Mouse (Mus musculus) midbrain, postnatal 0 days (tissue): Measurements from ENCODE around the gene 4930558K02Rik. TPM values are rescaled to one million over a fixed set of nuclear protein-coding genes. Genes with fewer than 3 reads are reported as not detected.

Source experiments
- ATAC-seq: fragments of 200-750 bp; cut with Nextera tagmentation; 2 replicates; pipeline ENCODE4 v1.8.0; 2017; ENCODE audit warnings: moderate number of reproducible peaks, mild to moderate bottlenecking, moderate TSS enrichment, moderate library complexity; ENCODE audit not compliant: low FRiP score
- DNase-seq: peaks from one replicate; pipeline ENCODE4 v3.0.0-alpha.2; 2015; ENCODE audit warnings: low spot score
- H3K27ac ChIP-seq: fragments of 300-500 bp; sonication (generic); 2 replicates; pipeline ENCODE4 v1.5.1; 2014; ENCODE audit warnings: low read depth, mild to moderate bottlenecking, low read length, mixed read lengths
- H3K27me3 ChIP-seq: fragments of 300-500 bp; sonication (generic); 2 replicates; pipeline ENCODE4 v1.6.1; 2014; ENCODE audit warnings: low read length, control low read depth, mixed read lengths; ENCODE audit not compliant: insufficient read depth
- H3K36me3 ChIP-seq: fragments of 300-500 bp; sonication (generic); 2 replicates; pipeline ENCODE4 v1.6.1; 2014; ENCODE audit warnings: low read length, control low read depth, mixed read lengths; ENCODE audit not compliant: insufficient read depth
- H3K4me1 ChIP-seq: fragments of 300-500 bp; sonication (generic); 2 replicates; pipeline ENCODE4 v1.6.1; 2014; ENCODE audit warnings: mild to moderate bottlenecking, control low read depth, antibody characterized with exemption, low read length, mixed read lengths; ENCODE audit not compliant: insufficient read depth
- H3K4me2 ChIP-seq: fragments of 300-500 bp; sonication (generic); 2 replicates; pipeline ENCODE4 v1.6.1; 2014; ENCODE audit warnings: low read depth, mild to moderate bottlenecking, low read length, mixed read lengths; ENCODE audit not compliant: poor library complexity, severe bottlenecking
- H3K4me3 ChIP-seq: fragments of 300-500 bp; sonication (generic); 2 replicates; pipeline ENCODE4 v1.5.1; 2014; ENCODE audit warnings: low read depth, mild to moderate bottlenecking, low read length, moderate library complexity
- H3K9ac ChIP-seq: fragments of 300-500 bp; sonication (generic); replicated peaks from 2 replicates; pipeline ENCODE4 v1.6.1; 2014; ENCODE audit warnings: mild to moderate bottlenecking, low read length, moderate library complexity, mixed read lengths; ENCODE audit not compliant: poor library complexity, severe bottlenecking
- H3K9me3 ChIP-seq: fragments of 300-500 bp; sonication (generic); 2 replicates; pipeline ENCODE4 v1.6.1; 2016; ENCODE audit warnings: low read length, control low read depth
- CTCF ChIP-seq: IDR thresholded peaks from 2 replicates; pipeline ENCODE4 v1.5.1; 2016; ENCODE audit warnings: antibody characterized with exemption, mild to moderate bottlenecking
- WGBS: fragments of 180-500 bp; shearing (Covaris S2); extraction: QIAGEN DNeasy Blood & Tissue Kit; methylation state at CpG from one replicate; pipeline ENCODE4 v1.1.7; 2014; 5-methylcytosine and 5-hydroxymethylcytosine counted together
- polyA plus RNA-seq: library from polyadenylated mRNA; unstranded; fragments of >200 nt; fragmentation: Nextera tagmentation; extraction: Ambion mirVana; gene quantifications from 2 replicates; pipeline ENCODE4 v1.2.1, GENCODE M21; 2015
- total RNA-seq: library from RNA; depleted of rRNA; stranded (reverse); fragments of >200 nt; gene quantifications from 2 replicates; pipeline ENCODE4 v1.2.3, GENCODE M21; 2014

4930558K02Rik gene
- total and polyA plus RNA-seq, 2 experiments from 2014 or later, result 0.47 TPM; not detected in 1

GRCm38 (mm10) chr1:161952599-161952998 lies 26.8 kb downstream of the 4930558K02Rik start:
- no peaks in the 10 kb centered on the region for H3K4me1 ChIP-seq
- WGBS, result 59% methylated on average over 1 of the region's 1 CpGs
- H3K27ac ChIP-seq, result no peak overlapping the region
- H3K4me3 ChIP-seq, result no peak overlapping the region
- no peak overlapping the region for H3K9ac ChIP-seq
- peaks cover 3% of the 10 kb centered on the region; the same call in 1 of the 2 replicates for H3K9me3 ChIP-seq
- no peak for TF ChIP-seq CTCF
- ATAC-seq, result no peak
- no peaks in the 10 kb centered on the region for H3K27me3 ChIP-seq
- no peak overlapping the region for H3K4me2 ChIP-seq
- H3K36me3 ChIP-seq, result no peaks in the 10 kb centered on the region
- DNase-seq, result no peak

- peaks cover 3% of the 10 kb centered on the region; the same call in 1 of the 2 replicates for H3K9me3 ChIP-seq
- DNase-seq (no peak), ATAC-seq (no peak)
- H3K27me3 ChIP-seq, result no peaks in the 10 kb centered on the region
- WGBS, result 80% methylated on average over 5 of the region's 5 CpGs
- H3K36me3 ChIP-seq, result no peaks in the 10 kb centered on the region
- H3K4me2 ChIP-seq, result no peak overlapping the region
- no peaks in the 10 kb centered on the region for H3K4me1 ChIP-seq
- no peak overlapping the region for H3K27ac ChIP-seq
- H3K4me3 ChIP-seq, result no peak overlapping the region
- no peak overlapping the region for H3K9ac ChIP-seq
- no peak for TF ChIP-seq CTCF
Measured at GRCm38 (mm10) chr1:161951009-161951779, 28.2 kb downstream of the 4930558K02Rik start.

GRCm38 (mm10) chr1:161942082-161942481 lies 37.4 kb downstream of the 4930558K02Rik start:
- H3K9me3 ChIP-seq, result no peaks in the 10 kb centered on the region
- DNase-seq (no peak), ATAC-seq (no peak)
- H3K27me3 ChIP-seq, result no peaks in the 10 kb centered on the region
- H3K27ac ChIP-seq, result no peak overlapping the region
- TF ChIP-seq CTCF, result no peak
- H3K4me2 ChIP-seq, result no peak overlapping the region
- WGBS, result 80% methylated on average over 2 of the region's 2 CpGs
- H3K9ac ChIP-seq, result no peak overlapping the region
- no peak overlapping the region for H3K4me3 ChIP-seq
- no peaks in the 10 kb centered on the region for H3K4me1 ChIP-seq
- no peaks in the 10 kb centered on the region for H3K36me3 ChIP-seq

GRCm38 (mm10) chr1:161932286-161932685 lies 47.1 kb downstream of the 4930558K02Rik start:
- no peak for ATAC-seq
- H3K4me2 ChIP-seq, result no peak overlapping the region

GRCm38 (mm10) chr1:161931817-161932216 lies 47.6 kb downstream of the 4930558K02Rik start:
- Histone ChIP-seq H3K9me3 (no peaks in the 10 kb centered on the region), H3K4me1 (no peaks in the 10 kb centered on the region), H3K36me3 (no peaks in the 10 kb centered on the region), H3K27ac (no peak overlapping the region), H3K9ac (no peak overlapping the region), H3K4me3 (no peak overlapping the region), H3K27me3 (no peaks in the 10 kb centered on the region), H3K4me2 (no peak overlapping the region)
- no peak for ATAC-seq
- TF ChIP-seq CTCF, result no peak
- DNase-seq, result no peak
- 72% methylated on average over 10 of the region's 10 CpGs for WGBS

More at GRCm38 (mm10) chr1:161932286-161932685, 47.1 kb downstream of the 4930558K02Rik start:
- DNase-seq, result no peak
- no peak for TF ChIP-seq CTCF
- Histone ChIP-seq H3K4me1 (no peaks in the 10 kb centered on the region), H3K4me3 (no peak overlapping the region), H3K9me3 (no peaks in the 10 kb centered on the region), H3K9ac (no peak overlapping the region), H3K36me3 (no peaks in the 10 kb centered on the region), H3K27me3 (no peaks in the 10 kb centered on the region), H3K27ac (no peak overlapping the region)
- WGBS, result 84% methylated on average over 4 of the region's 4 CpGs

GRCm38 (mm10) chr1:161931313-161931712 lies 48.1 kb downstream of the 4930558K02Rik start:
- ATAC-seq (no peak), DNase-seq (no peak)
- Histone ChIP-seq H3K4me1 (no peaks in the 10 kb centered on the region), H3K27me3 (no peaks in the 10 kb centered on the region), H3K9ac (no peak overlapping the region), H3K27ac (no peak overlapping the region), H3K9me3 (no peaks in the 10 kb centered on the region), H3K4me2 (no peak overlapping the region), H3K4me3 (no peak overlapping the region), H3K36me3 (no peaks in the 10 kb centered on the region)
- 78% methylated on average over 4 of the region's 4 CpGs for WGBS
- TF ChIP-seq CTCF, result no peak
